Mouse (Mus musculus) regulatory T cell (primary cell): ENCODE data around the gene Med15.

ENCODE experiments used
- in situ Hi-C: fragments of 300-600 bp; cut with MboI, MseI; formaldehyde crosslinking; loops from one replicate; pipeline ENCODE4 v1.15.1; 2025; ENCODE audit warnings: high pct_unique_total_duplicates

Med15 gene

GRCm38 (mm10) chr16:17649925-17650605 lies 82.6 kb downstream of the Med15 start:
- in situ Hi-C loops = no loop called here

GRCm38 (mm10) chr16:17647566-17648340 lies 84.9 kb downstream of the Med15 start:
- in situ Hi-C loops = no loop called here

GRCm38 (mm10) chr16:17647156-17647555 lies 85.5 kb downstream of the Med15 start:
- in situ Hi-C loops = no loop called here

- in situ Hi-C loops = no loop called here
Measured at GRCm38 (mm10) chr16:17646310-17647114, 86.2 kb downstream of the Med15 start, which contains the start of gene Ccdc74a. Gene Ccdc74a (plus strand): TSS chr16:17646470.

GRCm38 (mm10) chr16:17643437-17643990 lies 89.2 kb downstream of the Med15 start:
- in situ Hi-C loops = no loop called here

GRCm38 (mm10) chr16:17642311-17642710 lies 90.4 kb downstream of the Med15 start:
- in situ Hi-C loops = no loop called here

- in situ Hi-C loops = no loop called here
Measured at GRCm38 (mm10) chr16:17641301-17641700, 91.4 kb downstream of the Med15 start.

- in situ Hi-C loops = no loop called here
Measured at GRCm38 (mm10) chr16:17640706-17641105, 92.0 kb downstream of the Med15 start.

- in situ Hi-C loops = no loop called here
Measured at GRCm38 (mm10) chr16:17639951-17640350, 92.7 kb downstream of the Med15 start.

GRCm38 (mm10) chr16:17639081-17639480 lies 93.6 kb downstream of the Med15 start:
- in situ Hi-C loops = no loop called here

- in situ Hi-C loops = no loop called here
Measured at GRCm38 (mm10) chr16:17638036-17638628, 94.6 kb downstream of the Med15 start.

GRCm38 (mm10) chr16:17637610-17638009 lies 95.1 kb downstream of the Med15 start:
- in situ Hi-C loops = no loop called here

- in situ Hi-C loops = no loop called here
Measured at GRCm38 (mm10) chr16:17636904-17637303, 95.8 kb downstream of the Med15 start.

GRCm38 (mm10) chr16:17633481-17634181 lies 99.1 kb downstream of the Med15 start:
- in situ Hi-C loops = no loop called here

- in situ Hi-C loops = no loop called here
Measured at GRCm38 (mm10) chr16:17632580-17632979, 100.1 kb downstream of the Med15 start.

- in situ Hi-C loops = no loop called here
Measured at GRCm38 (mm10) chr16:17626269-17626555, 106.5 kb downstream of the Med15 start.

GRCm38 (mm10) chr16:17625488-17626268 lies 107.0 kb downstream of the Med15 start:
- in situ Hi-C loops = no loop called here

GRCm38 (mm10) chr16:17621936-17622335 lies 110.8 kb downstream of the Med15 start:
- in situ Hi-C loops = loop anchor here (5.0 kb wide), 1 partner anchor 220 kb away; no protein-coding TSS in a partner anchor

- in situ Hi-C loops = loop anchor here (5.0 kb wide), 1 partner anchor 217 kb away; no protein-coding TSS in a partner anchor
Measured at GRCm38 (mm10) chr16:17619198-17620105, 113.2 kb downstream of the Med15 start, which contains the start of gene Smpd4. Gene Smpd4 (plus strand): TSS chr16:17619354.
